Mouse (Mus musculus) small intestine, adult 2 months (tissue): ENCODE measurements around the gene Ctsa.

Experiments used
- CTCF ChIP-seq: fragments of 200-500 bp; IDR thresholded peaks from 2 replicates; pipeline ENCODE4 v1.5.1; 2012; ENCODE audit warnings: low read depth, mild to moderate bottlenecking, control low read depth, inconsistent platforms, low read length, moderate library complexity, mixed read lengths; ENCODE audit not compliant: insufficient replicate concordance, insufficient read length; ENCODE audit errors: extremely low read depth
- POLR2A ChIP-seq: fragments of 200-500 bp; IDR thresholded peaks from 2 replicates; pipeline ENCODE4 v1.6.1; 2012; ENCODE audit warnings: low read depth, mild to moderate bottlenecking, control low read depth, inconsistent platforms, low read length, moderate library complexity

GRCm38 (mm10) chr2:164815348-164815747 lies 17.3 kb upstream of the Ctsa start:
- TF ChIP-seq POLR2A (no peak), CTCF (no peak)
